Comparison of ENCODE assay signal across 16 mouse cellular contexts in genomic region chr1:10902721-10903120, GRCm38 (mm10).
DNase-seq lines count a peak whose midpoint lies in the region.
"Had no signal": no experiment of that assay in that cellular context is flagged by ENCODE, and none has a peak within 500 bp of the region (broad histone marks: within the 10 kb centered on the region; RNA-seq: fewer than 3 reads in every experiment).

No protein-coding gene starts in this region.

- peak; percentile 46 for DNase-seq in 3T3-L1 (ENCODE audit: low read depth, low spot score)
- DNase-seq in NIH3T3 (ENCODE audit: low read depth): peak; percentile 12
- DNase-seq in ZHBTc4 (ENCODE audit: low read depth, low spot score): peak; percentile 26
- DNase-seq in left cerebral cortex, adult 8-10 months (ENCODE audit: low spot score in 2 of 2): no peak
- DNase-seq in kidney, adult 18-20 months: no peak
- DNase-seq in spleen, adult 18-20 months: no peak
- DNase-seq: adrenal gland, adult 2 months; adrenal gland, postnatal 10 days; adrenal gland, postnatal 25 days; cerebellum, adult 11 months; cerebellum, adult 18-20 months; cerebellum, adult 8-10 months; cerebellum, adult 9-11 months; cerebellum, postnatal 14 days; cerebellum, postnatal 36 days; embryo, embryonic 11 days had no signal

Comparison
In these comparisons a context has a peak if more than half of its experiments do, and no peak if none do; other contexts are left out.
1. DNase-seq: peak in 3T3-L1 (single experiment), NIH3T3 (single experiment) and ZHBTc4 (single experiment); none in left cerebral cortex, adult 8-10 months (0 of 2), kidney, adult 18-20 months (single experiment) and spleen, adult 18-20 months (0 of 2).